Mouse (Mus musculus) heart, adult 2 months (tissue): ENCODE results near the gene Tmc8. TPM values are rescaled to one million over a fixed set of nuclear protein-coding genes. Genes with fewer than 3 reads are reported as not detected.
A peak's percentile ranks its signal among the peaks of the same experiment; 100 is the strongest.
"Not testable (repeated sequence)": the region's sequence is repeated elsewhere in the genome, so short reads cannot be mapped to it uniquely, and the experiment has no call there.

ENCODE experiments used
- DNase-seq, 2 experiments: peaks; one replicate each; pipeline ENCODE4 v3.0.0; 2021
- H3K27ac ChIP-seq: fragments of 200-600 bp; 2 replicates; pipeline ENCODE4 v1.8.1; 2022
- H3K27me3 ChIP-seq: fragments of 200-500 bp; 2 replicates; pipeline ENCODE4 v1.6.1; 2012; ENCODE audit warnings: mild to moderate bottlenecking, low read length, inconsistent platforms, mixed read lengths; ENCODE audit not compliant: control insufficient read depth, insufficient read depth
- H3K36me3 ChIP-seq: fragments of 200-500 bp; 2 replicates; pipeline ENCODE4 v1.6.1; 2012; ENCODE audit warnings: low read length, inconsistent platforms; ENCODE audit not compliant: control insufficient read depth, insufficient read depth
- H3K4me1 ChIP-seq: fragments of 200-500 bp; 2 replicates; pipeline ENCODE4 v1.6.1; 2011; ENCODE audit warnings: low read length; ENCODE audit not compliant: control insufficient read depth, insufficient read depth
- H3K4me3 ChIP-seq: fragments of 200-600 bp; 2 replicates; pipeline ENCODE4 v1.8.1; 2022
- H3K79me2 ChIP-seq: fragments of 200-500 bp; replicated peaks from 2 replicates; pipeline ENCODE4 v1.6.1; 2012; ENCODE audit warnings: mild to moderate bottlenecking, inconsistent platforms, low read length, moderate library complexity, mixed read lengths; ENCODE audit not compliant: control insufficient read depth, insufficient read depth
- H3K9ac ChIP-seq: fragments of 200-500 bp; 2 replicates; pipeline ENCODE4 v1.6.1; 2012; ENCODE audit warnings: low read depth, mild to moderate bottlenecking, control low read depth, inconsistent platforms, low read length, mixed read lengths
- CTCF ChIP-seq: fragments of 200-600 bp; IDR thresholded peaks from 2 replicates; pipeline ENCODE4 v1.8.1; 2022; ENCODE audit warnings: antibody characterized with exemption, mild to moderate bottlenecking, moderate library complexity
- EP300 ChIP-seq: fragments of 200-500 bp; IDR thresholded peaks from 2 replicates; pipeline ENCODE4 v1.6.1; 2011; ENCODE audit warnings: low read depth, low read length, control low read depth; ENCODE audit not compliant: insufficient read depth
- POLR2A ChIP-seq: fragments of 200-500 bp; IDR thresholded peaks from 2 replicates; pipeline ENCODE4 v1.6.1; 2011; ENCODE audit warnings: mild to moderate bottlenecking, low read depth, low read length, control low read depth; ENCODE audit not compliant: insufficient read depth
- WGBS: fragments of 180-500 bp; shearing (Covaris S2); methylation state at CpG from one replicate; pipeline ENCODE4 v1.1.7; 2018; 5-methylcytosine and 5-hydroxymethylcytosine counted together
- intact Hi-C: fragments of 180-260 bp; cut with DNase I; formaldehyde crosslinking; loops from one replicate; pipeline ENCODE4 v1.15.1; 2025
- polyA plus RNA-seq: library from polyadenylated mRNA; depleted of rRNA; stranded (reverse); fragments of >200 nt; gene quantifications from 2 replicates; pipeline ENCODE4 v1.2.3, GENCODE M21; 2012
- total RNA-seq, 2 experiments: library from RNA; stranded (reverse); gene quantifications; 2 replicates each; pipeline ENCODE4 v1.2.3; 2021

Gene Tmc8
- total and polyA plus RNA-seq, 3 experiments = 3.3 to 9.5 (median 3.7) TPM

DNA sequence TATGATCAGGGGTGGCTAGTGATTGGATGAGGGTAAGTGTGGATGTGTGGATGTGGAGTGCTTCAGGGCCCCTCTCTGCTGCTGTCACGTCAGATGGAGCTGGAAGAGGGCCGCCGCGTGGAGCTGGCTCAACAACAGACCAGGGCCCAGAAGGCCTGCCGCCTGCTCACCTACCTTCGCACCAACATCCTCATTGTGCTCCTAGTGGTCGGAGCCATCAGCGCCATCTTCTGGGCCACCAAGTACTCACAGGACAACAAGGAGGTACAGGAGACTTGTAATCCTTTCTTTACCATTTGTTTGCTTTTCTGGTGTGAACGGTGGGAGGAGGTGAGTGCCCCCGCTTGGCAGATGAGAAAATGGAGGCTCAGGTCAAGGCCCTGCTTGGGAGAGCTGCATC lies 4.4 kb downstream of the Tmc8 start:
- WGBS = 19% methylated on average over 10 of the region's 10 CpGs

GRCm38 (mm10) chr11:117788481-117788880 lies 6.6 kb downstream of the Tmc8 start:
- not testable (repeated sequence) for H3K9ac ChIP-seq, DNase-seq, H3K36me3 ChIP-seq, H3K27ac ChIP-seq, H3K4me3 ChIP-seq, H3K79me2 ChIP-seq, H3K27me3 ChIP-seq, H3K4me1 ChIP-seq
- intact Hi-C loops = loop anchor here (5.0 kb wide), 1 partner anchor 36 kb away; no protein-coding TSS in a partner anchor
- WGBS = 90% methylated on average over 7 of the region's 7 CpGs

More for the DNA sequence above, 4.4 kb downstream of the Tmc8 start:
- Histone ChIP-seq H3K27me3 (no peaks in the 10 kb centered on the region), H3K79me2 (no peaks in the 10 kb centered on the region), H3K9ac (no peak overlapping the region), H3K27ac (no peak overlapping the region), H3K4me3 (no peak overlapping the region), H3K4me1 (peaks cover 1% of the 10 kb centered on the region; the same call in 1 of the 2 replicates), H3K36me3 (no peaks in the 10 kb centered on the region)
- TF ChIP-seq POLR2A = no peak
- TF ChIP-seq EP300 = peak; percentile 59; the same call in 1 of the 2 replicates
- TF ChIP-seq CTCF = peak; percentile 84
- DNase-seq = peak; percentile 68 to 69
- intact Hi-C loops = loop anchor here (1.0 to 5.0 kb wide), 2 partner anchors 34 to 77 kb away; no protein-coding TSS in a partner anchor

GRCm38 (mm10) chr11:117790286-117790685 lies 8.4 kb downstream of the Tmc8 start:
- H3K27me3 ChIP-seq = no peaks in the 10 kb centered on the region
- TF ChIP-seq POLR2A (no peak), CTCF (peak; percentile 97), EP300 (peak; percentile 64; the same call in 1 of the 2 replicates)
- no peaks in the 10 kb centered on the region for H3K79me2 ChIP-seq
- H3K27ac ChIP-seq = no peak overlapping the region
- H3K4me3 ChIP-seq = no peak overlapping the region
- DNase-seq = peak; percentile 71 to 83
- no peak overlapping the region for H3K9ac ChIP-seq
- H3K4me1 ChIP-seq = no peaks in the 10 kb centered on the region; the same call in 1 of the 2 replicates
- no peaks in the 10 kb centered on the region for H3K36me3 ChIP-seq
- intact Hi-C loops = loop anchor here (1.0 kb wide), 1 partner anchor 34 kb away; no protein-coding TSS in a partner anchor
- WGBS = 7% methylated on average over 14 of the region's 14 CpGs

DNA sequence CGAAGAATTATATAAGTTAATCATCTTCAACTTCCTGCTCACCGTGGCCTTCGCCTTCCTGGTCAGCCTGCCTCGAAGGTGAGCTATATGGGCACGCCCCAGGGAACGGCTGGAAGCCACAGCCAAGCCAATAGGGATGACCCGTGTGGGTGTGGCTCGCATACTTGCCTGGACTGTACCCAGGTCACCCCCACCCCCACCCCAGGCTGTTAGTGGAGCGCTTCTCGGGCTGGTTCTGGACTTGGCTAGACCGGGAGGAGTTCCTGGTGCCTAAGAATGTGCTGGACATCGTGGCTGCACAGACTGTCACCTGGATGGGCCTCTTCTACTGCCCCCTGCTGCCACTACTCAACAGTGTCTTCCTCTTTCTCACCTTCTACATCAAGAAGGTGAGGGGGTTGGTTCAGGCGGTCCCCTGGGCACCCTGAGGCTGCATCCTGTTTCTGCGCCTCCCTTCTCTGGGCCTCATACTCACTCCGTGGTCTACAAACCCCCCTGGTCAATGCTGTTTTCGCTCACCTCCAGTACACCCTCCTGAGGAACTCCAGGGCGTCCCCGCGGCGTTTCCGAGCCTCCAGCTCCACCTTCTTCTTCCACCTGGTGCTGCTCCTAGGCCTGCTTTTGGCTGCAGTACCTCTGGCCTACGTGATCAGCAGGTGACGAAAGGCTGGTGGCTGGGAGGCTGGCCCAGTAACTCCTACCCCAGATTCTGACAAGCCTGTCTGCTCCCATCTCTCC lies 9.0 kb downstream of the Tmc8 start:
- H3K4me3 ChIP-seq = no peak overlapping the region

DNA sequence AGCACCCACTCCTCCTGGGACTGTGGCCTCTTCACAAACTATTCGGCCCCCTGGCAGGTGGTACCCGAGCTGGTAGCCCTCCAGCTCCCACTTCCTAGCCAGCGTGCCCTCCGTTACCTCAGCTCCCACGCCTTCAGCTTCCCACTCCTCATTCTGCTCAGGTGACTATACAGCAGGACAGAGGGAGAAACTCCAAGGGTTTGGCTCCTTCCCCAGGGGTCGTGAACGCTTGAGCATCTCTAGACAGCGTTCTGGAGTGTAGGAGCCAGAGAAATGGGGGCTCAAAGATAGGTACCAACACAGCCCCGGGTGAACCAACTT lies 9.5 kb downstream of the Tmc8 start:
- Histone ChIP-seq H3K4me3 (no peak overlapping the region), H3K9ac (no peak overlapping the region), H3K36me3 (no peaks in the 10 kb centered on the region), H3K4me1 (no peaks in the 10 kb centered on the region; the same call in 1 of the 2 replicates), H3K79me2 (no peaks in the 10 kb centered on the region), H3K27me3 (no peaks in the 10 kb centered on the region), H3K27ac (no peak overlapping the region)
- TF ChIP-seq POLR2A (no peak), EP300 (no peak), CTCF (no peak)
- no peak for DNase-seq
- intact Hi-C loops = no loop called here
- 92% methylated on average over 9 of the region's 9 CpGs for WGBS

More for the DNA sequence above, 9.0 kb downstream of the Tmc8 start:
- Histone ChIP-seq H3K27ac (no peak overlapping the region), H3K36me3 (no peaks in the 10 kb centered on the region), H3K27me3 (no peaks in the 10 kb centered on the region), H3K9ac (no peak overlapping the region), H3K4me1 (no peaks in the 10 kb centered on the region; the same call in 1 of the 2 replicates), H3K79me2 (no peaks in the 10 kb centered on the region)
- peak in 1 of 2 experiments; percentile 27 for DNase-seq
- TF ChIP-seq POLR2A (no peak), EP300 (no peak), CTCF (no peak)
- intact Hi-C loops = loop anchor here (1.0 kb wide), 1 partner anchor 33 kb away; no protein-coding TSS in a partner anchor
- 58% methylated on average over 23 of the region's 23 CpGs for WGBS

DNA sequence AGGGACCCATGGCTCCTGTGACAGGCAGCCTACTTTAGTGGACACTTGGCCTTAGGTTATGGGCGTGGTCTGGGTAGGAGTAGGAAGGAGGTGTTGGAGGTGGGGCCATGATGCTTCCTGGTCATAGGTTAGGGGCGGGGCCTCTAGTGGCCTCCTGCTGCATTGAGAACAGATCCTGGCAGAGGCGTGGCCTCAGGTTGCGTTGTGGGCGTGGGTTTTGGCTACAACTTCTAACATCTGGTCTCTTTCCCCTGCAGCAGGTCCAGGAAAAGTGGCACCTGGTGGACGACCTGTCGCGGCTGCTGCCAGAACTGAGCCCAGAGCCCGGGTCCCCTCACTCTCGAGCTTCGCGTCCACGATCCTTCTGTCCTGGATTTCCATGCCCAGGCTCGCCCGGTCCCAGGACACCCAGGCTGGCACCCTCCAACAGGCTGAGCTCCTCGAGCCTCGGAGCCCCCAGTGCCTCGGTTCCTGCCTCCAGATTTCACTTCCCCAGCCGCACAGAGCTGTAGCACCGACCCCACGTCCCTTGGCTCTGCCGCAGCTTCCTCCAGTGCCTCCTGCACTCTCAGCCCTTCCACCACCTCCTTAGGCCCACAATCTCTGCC lies 10.5 kb downstream of the Tmc8 start:
- H3K27ac ChIP-seq = no peak overlapping the region
- peak in 1 of 2 experiments; percentile 67 for DNase-seq
- no peak for TF ChIP-seq CTCF
- no peak for TF ChIP-seq POLR2A
- no peak for TF ChIP-seq EP300
- intact Hi-C loops = no loop called here
- WGBS = 55% methylated on average over 22 of the region's 22 CpGs
- no peaks in the 10 kb centered on the region; the same call in 1 of the 2 replicates for H3K4me1 ChIP-seq
- H3K4me3 ChIP-seq = no peak overlapping the region
- no peaks in the 10 kb centered on the region for H3K79me2 ChIP-seq
- no peaks in the 10 kb centered on the region for H3K36me3 ChIP-seq
- H3K27me3 ChIP-seq = no peaks in the 10 kb centered on the region
- H3K9ac ChIP-seq = no peak overlapping the region
